Mouse (Mus musculus): ENCODE data around the gene Slc25a22.

DNA sequence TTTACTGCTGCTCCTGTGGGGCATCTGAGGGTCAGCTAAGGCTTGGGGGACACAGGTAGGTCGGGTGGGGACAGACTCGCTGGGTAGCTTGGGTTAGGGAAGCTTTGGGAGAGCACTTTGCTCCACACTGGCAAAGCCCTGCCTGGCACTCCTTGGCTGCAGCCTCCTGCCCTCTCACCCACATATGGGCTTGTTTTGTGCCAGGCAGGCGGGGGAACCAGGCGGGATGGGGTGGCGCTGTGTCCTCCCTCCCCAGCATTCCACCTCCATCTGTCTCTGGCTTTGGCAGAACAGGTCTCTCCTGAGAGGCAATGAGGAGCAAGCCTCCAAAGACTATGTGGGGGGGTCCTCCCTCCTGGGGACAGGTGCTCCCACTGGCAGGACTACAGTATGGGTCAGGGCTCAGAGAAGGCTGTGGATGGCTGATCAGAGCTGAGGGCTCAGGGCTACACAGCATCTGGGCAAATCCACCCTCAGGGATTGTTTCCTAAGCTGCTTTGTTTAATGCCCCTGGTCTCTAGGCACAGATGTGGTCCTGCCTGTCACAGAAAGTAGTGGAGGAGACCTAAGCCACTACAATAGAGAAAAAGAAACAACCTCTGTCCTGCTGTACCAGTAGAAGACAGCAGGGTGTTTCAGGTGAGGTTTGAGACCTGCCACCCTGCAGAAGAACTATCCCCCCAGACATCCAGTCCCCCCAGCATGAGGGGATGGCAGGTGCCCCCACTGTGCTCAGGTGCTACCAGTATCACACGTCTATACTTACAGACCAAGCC, 4.8 kb downstream of the Slc25a22 start:
- TF ChIP-seq GATA1 (IDR thresholded peaks at IDR 0.05; ENCODE audit: borderline replicate concordance, low read length) (no peak), FLI1 (IDR thresholded peaks at IDR 0.05; ENCODE audit: low read length) (no peak)

All from megakaryocyte, embryonic 14.5 days (primary cell).